Mouse (Mus musculus): ENCODE measurements at regions not wholly inside any gene's neighbourhood (a gene's known extent, or its start where the extent isn't known, plus 50 kb on each side); places are given as distances from the start of the nearest gene placed in this dataset.

DNA sequence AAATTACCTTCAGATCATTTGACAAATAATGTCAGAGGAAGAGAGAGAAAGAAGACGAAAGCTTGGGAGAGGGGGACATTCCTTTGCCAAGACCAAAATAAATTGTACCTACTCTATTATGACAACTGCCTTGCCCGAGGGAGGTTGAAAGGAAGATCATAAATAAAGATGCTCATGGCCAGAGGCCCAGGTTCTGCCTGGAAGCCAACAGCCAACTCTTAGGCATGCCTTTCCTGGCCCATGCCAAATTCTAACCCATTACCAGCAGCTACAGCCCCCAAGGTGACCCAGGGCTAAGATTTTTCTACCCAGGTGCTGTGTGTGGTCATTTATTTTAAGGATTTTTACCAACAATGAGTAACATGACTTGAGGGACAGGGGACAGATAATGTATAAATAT lies 54.9 kb downstream of the Cbln1 start:
- no peaks in the 10 kb centered on the region for H3K36me3 ChIP-seq
- whole genome bisulfite sequencing, result 89% methylated on average over 2 of the region's 2 CpGs
- no peaks in the 10 kb centered on the region for H3K4me1 ChIP-seq (replicated peaks)
- no peak for ATAC-seq
- H3K27me3 ChIP-seq, result no peaks in the 10 kb centered on the region
- no peak overlapping the region for H3K9ac ChIP-seq (replicated peaks)
- H3K4me2 ChIP-seq (replicated peaks), result no peak overlapping the region
- H3K4me3 ChIP-seq (replicated peaks), result no peak overlapping the region
- H3K9me3 ChIP-seq, result no peaks in the 10 kb centered on the region
- no peak overlapping the region for H3K27ac ChIP-seq

GRCm38 (mm10) chr8:87415051-87415630 lies 57.3 kb downstream of the Cbln1 start:
- no peak overlapping the region for H3K9ac ChIP-seq (replicated peaks)

GRCm38 (mm10) chr8:87389016-87389415 lies 83.4 kb downstream of the Cbln1 start:
- no peak for ATAC-seq
- H3K4me2 ChIP-seq (replicated peaks), result no peak overlapping the region
- H3K27me3 ChIP-seq, result no peaks in the 10 kb centered on the region
- H3K36me3 ChIP-seq, result no peaks in the 10 kb centered on the region
- no peak overlapping the region for H3K27ac ChIP-seq
- H3K4me1 ChIP-seq (replicated peaks), result peaks cover 3% of the 10 kb centered on the region
- H3K9me3 ChIP-seq, result no peaks in the 10 kb centered on the region
- whole genome bisulfite sequencing, result 72% methylated on average over 2 of the region's 2 CpGs
- no peak overlapping the region for H3K4me3 ChIP-seq (replicated peaks)
- no peak overlapping the region for H3K9ac ChIP-seq (replicated peaks)

More at GRCm38 (mm10) chr8:87415051-87415630, 57.3 kb downstream of the Cbln1 start:
- WGBS, result 81% methylated on average over 3 of the region's 3 CpGs
- Histone ChIP-seq H3K36me3 (no peaks in the 10 kb centered on the region), H3K4me2 (replicated peaks) (no peak overlapping the region), H3K27me3 (no peaks in the 10 kb centered on the region), H3K9me3 (no peaks in the 10 kb centered on the region), H3K27ac (no peak overlapping the region), H3K4me1 (replicated peaks) (0 out of 2 replicates have a peak, but pooled peaks cover 4% of the 10 kb centered on the region), H3K4me3 (replicated peaks) (no peak overlapping the region)
- ATAC-seq, result no peak

DNA sequence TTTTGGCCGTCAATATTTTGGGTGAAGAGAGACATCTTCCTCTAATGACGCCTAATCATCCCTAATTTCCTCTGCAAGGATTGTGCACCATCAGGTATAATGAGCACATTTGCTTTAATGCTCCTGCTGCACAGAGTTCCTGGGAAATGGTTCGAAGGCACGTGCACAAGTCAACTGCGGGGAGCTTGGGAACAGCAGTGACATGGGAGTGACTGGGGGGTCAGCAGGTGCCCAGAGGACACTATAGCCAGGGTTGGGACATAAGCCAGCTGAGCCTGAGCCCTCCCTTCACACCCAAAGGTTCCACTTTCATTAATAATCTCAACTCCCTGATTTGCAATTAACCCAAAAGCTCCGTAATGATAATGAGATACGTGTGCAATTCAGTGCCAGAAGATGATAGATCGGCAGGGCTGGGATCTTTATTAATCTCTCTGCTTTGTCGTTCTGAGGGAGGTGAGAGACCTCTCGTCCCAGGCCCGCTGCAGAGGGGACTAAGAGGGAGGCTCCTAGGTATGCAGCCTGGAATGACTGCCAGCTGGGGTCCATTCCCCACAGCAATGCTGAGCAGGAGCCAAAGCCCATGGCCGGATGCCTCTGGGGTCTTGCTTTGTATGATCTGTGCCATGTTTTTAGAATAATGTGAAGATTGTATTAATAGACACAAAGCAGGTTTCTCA lies 88.7 kb downstream of the Cbln1 start:
- no peak overlapping the region for H3K4me2 ChIP-seq (replicated peaks)
- no peak overlapping the region for H3K9ac ChIP-seq (replicated peaks)
- no peak for ATAC-seq
- no peaks in the 10 kb centered on the region for H3K9me3 ChIP-seq
- H3K27me3 ChIP-seq, result no peaks in the 10 kb centered on the region
- no peaks in the 10 kb centered on the region for H3K36me3 ChIP-seq
- H3K4me1 ChIP-seq (replicated peaks), result peaks cover 9% of the 10 kb centered on the region
- H3K27ac ChIP-seq, result peak overlapping the region; percentile 7; the same call in 1 of the 2 replicates
- WGBS, result 65% methylated on average over 12 of the region's 12 CpGs
- H3K4me3 ChIP-seq (replicated peaks), result no peak overlapping the region

DNA sequence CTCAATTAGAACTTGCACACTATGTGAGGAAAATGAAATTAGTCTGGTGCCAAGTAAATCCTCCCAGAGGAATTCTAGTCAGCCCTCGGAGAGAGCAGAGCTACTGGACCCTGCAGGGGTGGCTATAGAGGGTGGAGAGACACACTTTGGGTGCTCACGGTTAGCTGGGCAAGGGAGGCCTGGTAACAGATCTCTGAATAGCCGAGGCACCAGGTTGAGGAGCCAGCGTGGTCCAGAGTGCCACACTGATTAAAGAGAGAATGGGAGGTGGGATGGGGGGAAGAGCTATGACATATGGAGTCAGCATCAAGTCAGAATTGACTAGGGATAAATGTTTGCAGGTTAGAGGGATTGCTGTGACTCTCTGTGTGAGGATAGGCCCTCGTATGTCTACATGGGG lies 90.1 kb downstream of the Cbln1 start:
- 80% methylated on average over 5 of the region's 5 CpGs for WGBS
- Histone ChIP-seq H3K9ac (replicated peaks) (no peak overlapping the region), H3K4me1 (replicated peaks) (peaks cover 9% of the 10 kb centered on the region), H3K27me3 (no peaks in the 10 kb centered on the region), H3K36me3 (no peaks in the 10 kb centered on the region), H3K4me2 (replicated peaks) (no peak overlapping the region), H3K9me3 (no peaks in the 10 kb centered on the region), H3K4me3 (replicated peaks) (no peak overlapping the region), H3K27ac (no peak overlapping the region; the same call in 1 of the 2 replicates)
- no peak for ATAC-seq

DNA sequence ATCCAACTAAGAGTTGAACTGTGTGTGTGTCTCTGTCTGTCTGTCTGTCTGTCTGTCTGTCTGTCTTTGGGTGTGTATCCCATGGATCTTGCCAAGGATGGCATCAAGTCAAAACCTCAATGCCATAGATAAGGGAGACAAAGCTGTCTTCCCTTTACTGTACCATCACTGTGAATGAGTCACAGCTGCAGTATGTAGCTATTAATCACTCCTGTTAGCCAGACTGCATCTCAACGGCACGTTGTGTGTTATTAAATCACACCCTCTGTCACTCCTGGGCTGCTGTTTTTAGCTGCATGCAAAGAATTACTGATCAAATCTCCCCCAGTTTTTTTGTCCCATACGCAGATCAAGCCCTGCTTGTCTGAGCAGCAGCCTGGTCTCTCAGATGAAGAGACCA lies 91.6 kb downstream of the Cbln1 start:
- Histone ChIP-seq H3K4me1 (replicated peaks) (peaks cover 9% of the 10 kb centered on the region), H3K36me3 (no peaks in the 10 kb centered on the region), H3K4me3 (replicated peaks) (no peak overlapping the region), H3K9me3 (no peaks in the 10 kb centered on the region), H3K27ac (no peak overlapping the region), H3K27me3 (no peaks in the 10 kb centered on the region), H3K4me2 (replicated peaks) (no peak overlapping the region), H3K9ac (replicated peaks) (no peak overlapping the region)
- WGBS, result 84% methylated on average over 3 of the region's 3 CpGs
- no peak for ATAC-seq

- no peaks in the 10 kb centered on the region for H3K9me3 ChIP-seq
- 95% methylated on average over 8 of the region's 8 CpGs for WGBS
- no peak overlapping the region for H3K27ac ChIP-seq
- H3K36me3 ChIP-seq, result no peaks in the 10 kb centered on the region
- ATAC-seq, result no peak
- H3K4me1 ChIP-seq (replicated peaks), result peaks cover 11% of the 10 kb centered on the region
- no peak overlapping the region for H3K9ac ChIP-seq (replicated peaks)
- H3K4me2 ChIP-seq (replicated peaks), result no peak overlapping the region
- H3K27me3 ChIP-seq, result no peaks in the 10 kb centered on the region
- no peak overlapping the region for H3K4me3 ChIP-seq (replicated peaks)
Measured at GRCm38 (mm10) chr8:87379296-87379695, 93.1 kb downstream of the Cbln1 start.

DNA sequence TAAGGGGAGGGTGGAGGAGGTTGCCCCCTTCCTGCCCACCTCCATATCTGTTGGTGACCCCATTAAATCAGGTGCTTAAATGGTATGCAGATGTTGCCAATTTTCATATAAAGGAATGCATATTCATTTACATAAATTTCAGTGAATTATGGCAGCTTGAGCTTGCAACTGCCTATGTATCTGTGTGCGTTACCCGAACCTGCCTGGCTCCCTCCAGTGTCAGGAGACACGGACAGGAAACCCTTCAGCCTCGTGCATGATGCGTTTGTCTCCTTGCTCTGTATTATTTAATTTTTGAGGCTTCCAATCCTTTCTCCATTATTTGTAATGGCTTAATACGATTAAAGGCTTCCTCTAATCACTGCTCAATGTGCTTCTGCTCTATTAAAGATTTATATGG lies 98.4 kb downstream of the Cbln1 start:
- Histone ChIP-seq H3K27me3 (no peaks in the 10 kb centered on the region), H3K4me3 (replicated peaks) (no peak overlapping the region), H3K9me3 (no peaks in the 10 kb centered on the region), H3K27ac (no peak overlapping the region), H3K4me2 (replicated peaks) (no peak overlapping the region), H3K36me3 (no peaks in the 10 kb centered on the region), H3K4me1 (replicated peaks) (peaks cover 12% of the 10 kb centered on the region), H3K9ac (replicated peaks) (no peak overlapping the region)
- WGBS, result 64% methylated on average over 6 of the region's 6 CpGs
- no peak for ATAC-seq

DNA sequence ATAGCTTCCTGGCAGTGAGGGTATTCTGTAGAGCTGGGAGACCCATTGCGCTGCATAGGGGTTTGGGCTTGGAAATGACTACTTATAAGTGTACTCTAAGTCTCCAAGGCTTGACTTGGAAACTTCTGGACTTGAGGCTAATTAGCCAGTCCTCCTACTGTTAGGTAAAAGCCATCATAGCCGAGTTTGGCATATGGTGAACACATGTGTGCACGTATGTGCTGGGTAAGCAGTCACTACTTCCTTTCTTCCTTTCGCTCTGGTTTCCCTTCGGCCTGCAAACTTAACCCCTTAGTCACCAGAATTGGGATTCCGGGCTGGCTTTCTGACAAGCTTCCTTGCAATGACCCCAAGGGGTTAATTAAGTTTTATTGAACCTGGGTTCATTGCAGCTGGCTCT lies 98.9 kb downstream of the Cbln1 start:
- no peaks in the 10 kb centered on the region for H3K36me3 ChIP-seq
- no peaks in the 10 kb centered on the region for H3K9me3 ChIP-seq
- 39% methylated on average over 6 of the region's 6 CpGs for WGBS
- H3K27ac ChIP-seq, result no peak overlapping the region
- ATAC-seq, result no peak
- no peak overlapping the region for H3K4me2 ChIP-seq (replicated peaks)
- no peak overlapping the region for H3K9ac ChIP-seq (replicated peaks)
- H3K27me3 ChIP-seq, result no peaks in the 10 kb centered on the region
- peaks cover 12% of the 10 kb centered on the region for H3K4me1 ChIP-seq (replicated peaks)
- no peak overlapping the region for H3K4me3 ChIP-seq (replicated peaks)

GRCm38 (mm10) chr8:87372061-87372460 lies 100.3 kb downstream of the Cbln1 start:
- Histone ChIP-seq H3K4me2 (replicated peaks) (no peak overlapping the region), H3K9me3 (no peaks in the 10 kb centered on the region), H3K27me3 (no peaks in the 10 kb centered on the region), H3K27ac (no peak overlapping the region), H3K9ac (replicated peaks) (no peak overlapping the region), H3K4me1 (replicated peaks) (peaks cover 12% of the 10 kb centered on the region), H3K4me3 (replicated peaks) (no peak overlapping the region), H3K36me3 (no peaks in the 10 kb centered on the region)
- no peak for ATAC-seq

DNA sequence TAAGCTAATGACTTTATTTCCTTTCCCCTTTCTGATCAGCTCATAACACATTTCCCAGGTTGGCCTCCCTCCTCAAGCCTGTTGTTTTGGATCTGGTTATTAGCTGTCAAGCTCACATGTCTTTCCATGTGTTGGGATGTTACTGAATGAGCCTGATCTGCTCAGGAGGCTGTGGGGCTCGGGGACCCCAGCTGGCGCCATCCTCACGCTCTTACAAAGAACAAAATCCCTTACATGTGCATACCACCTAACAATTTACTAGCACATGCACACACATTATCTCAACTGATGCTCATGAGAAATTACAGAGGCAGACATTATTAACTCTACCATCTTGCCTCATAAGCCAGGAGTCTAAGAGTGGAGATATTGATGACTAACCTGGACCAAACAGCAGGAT lies 102.2 kb downstream of the Cbln1 start:
- Histone ChIP-seq H3K27me3 (no peaks in the 10 kb centered on the region), H3K36me3 (no peaks in the 10 kb centered on the region), H3K4me1 (replicated peaks) (peaks cover 12% of the 10 kb centered on the region), H3K4me3 (replicated peaks) (no peak overlapping the region), H3K27ac (no peak overlapping the region), H3K9me3 (no peaks in the 10 kb centered on the region), H3K9ac (replicated peaks) (no peak overlapping the region), H3K4me2 (replicated peaks) (no peak overlapping the region)
- 82% methylated on average over 3 of the region's 3 CpGs for WGBS
- ATAC-seq, result no peak

DNA sequence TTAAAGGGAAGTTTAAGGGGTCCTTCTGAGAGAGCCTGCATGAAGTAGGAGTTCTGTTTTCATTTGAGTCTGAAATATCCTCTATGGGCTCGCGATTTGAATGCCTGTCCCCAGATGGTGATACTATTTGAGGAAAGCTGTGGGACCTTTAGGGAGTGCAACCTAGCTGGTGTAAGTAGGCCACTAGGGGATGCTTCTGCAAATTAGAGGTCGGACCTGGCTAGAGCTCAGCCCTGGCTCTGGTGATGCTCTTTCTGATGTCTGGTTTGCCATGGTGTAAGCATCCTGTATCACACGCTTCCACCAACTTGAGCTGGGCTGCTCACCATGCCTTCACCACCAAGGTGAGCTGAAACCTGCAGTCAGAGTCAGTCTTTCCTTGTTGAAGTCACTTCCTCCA lies 121.9 kb downstream of the Cbln1 start:
- WGBS, result 84% methylated on average over 4 of the region's 4 CpGs
- H3K27ac ChIP-seq, result no peak overlapping the region
- H3K4me2 ChIP-seq (replicated peaks), result no peak overlapping the region
- H3K4me3 ChIP-seq (replicated peaks), result no peak overlapping the region
- H3K36me3 ChIP-seq, result no peaks in the 10 kb centered on the region
- no peaks in the 10 kb centered on the region for H3K27me3 ChIP-seq
- no peak overlapping the region for H3K9ac ChIP-seq (replicated peaks)
- H3K4me1 ChIP-seq (replicated peaks), result peaks cover 9% of the 10 kb centered on the region
- no peaks in the 10 kb centered on the region for H3K9me3 ChIP-seq
- ATAC-seq, result no peak

DNA sequence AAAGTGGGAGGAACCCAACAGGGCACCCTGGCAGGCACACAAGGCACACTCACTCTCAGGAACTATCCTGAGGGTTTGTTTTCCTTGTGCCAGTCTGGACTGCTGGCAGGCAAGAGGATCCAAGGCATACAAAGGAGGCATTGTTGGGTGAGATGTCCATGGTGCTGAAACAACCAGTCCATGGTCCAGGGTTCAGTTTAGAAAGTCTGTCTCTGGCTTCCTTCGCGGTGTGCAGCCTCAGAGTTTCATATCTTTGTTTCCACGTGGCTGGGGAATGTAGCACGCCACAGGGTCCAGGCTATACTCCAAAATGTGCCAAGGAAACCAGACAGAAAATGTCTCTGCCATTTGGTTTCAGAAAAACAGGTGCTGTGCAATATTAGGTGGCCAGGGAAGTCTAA lies 122.6 kb downstream of the Cbln1 start:
- no peak overlapping the region for H3K9ac ChIP-seq (replicated peaks)
- no peak overlapping the region for H3K27ac ChIP-seq
- WGBS, result 62% methylated on average over 4 of the region's 4 CpGs
- peaks cover 7% of the 10 kb centered on the region for H3K4me1 ChIP-seq (replicated peaks)
- no peak for ATAC-seq
- H3K36me3 ChIP-seq, result no peaks in the 10 kb centered on the region
- H3K4me2 ChIP-seq (replicated peaks), result no peak overlapping the region
- no peaks in the 10 kb centered on the region for H3K9me3 ChIP-seq
- H3K4me3 ChIP-seq (replicated peaks), result no peak overlapping the region
- no peaks in the 10 kb centered on the region for H3K27me3 ChIP-seq
